Mouse (Mus musculus): ENCODE results near the gene Gm45062. TPM values are rescaled to one million over a fixed set of nuclear protein-coding genes. Genes with fewer than 3 reads are reported as not detected.
A peak's percentile ranks its signal among the peaks of the same experiment; 100 is the strongest.

The Gm45062 gene
- polyA plus RNA-seq, 1 experiment from 2014 or later: 2.1 TPM

- WGBS: under 1% methylated on average over 8 of the region's 8 CpGs
- Histone ChIP-seq H3K9ac (replicated peaks; ENCODE audit: low read depth) (peak overlapping the region; percentile 68), H3K4me2 (replicated peaks; ENCODE audit: low read depth, low read length) (peak overlapping the region; percentile 77), H3K4me3 (ENCODE audit: low read depth, low read length) (peak overlapping the region; percentile 88), H3K27me3 (replicated peaks; ENCODE audit: insufficient read depth, low read length) (no peaks in the 10 kb centered on the region), H3K4me1 (ENCODE audit: insufficient read depth, low read depth, low read length) (no peaks in the 10 kb centered on the region; the same call in 1 of the 2 replicates), H3K9me3 (ENCODE audit: low read length) (no peaks in the 10 kb centered on the region), H3K36me3 (ENCODE audit: insufficient read depth, low read length) (no peaks in the 10 kb centered on the region), H3K27ac (ENCODE audit: low read length) (peak overlapping the region; percentile 79)
- no peak for ATAC-seq
- no peak for TF ChIP-seq EP300 (IDR thresholded peaks at IDR 0.05)
- peak; percentile 11; the same call in 1 of the 2 replicates for TF ChIP-seq CTCF (IDR thresholded peaks at IDR 0.05)
- no peak for DNase-seq (ENCODE audit: low spot score)
These were observed 406 bp downstream of the Gm45062 start for GRCm38 (mm10) chr6:8259667-8260044.

- no peak overlapping the region for H3K4me2 ChIP-seq (replicated peaks; ENCODE audit: low read depth, low read length)
- H3K9me3 ChIP-seq (ENCODE audit: low read length): no peaks in the 10 kb centered on the region
- TF ChIP-seq CTCF (IDR thresholded peaks at IDR 0.05): no peak
- TF ChIP-seq EP300 (IDR thresholded peaks at IDR 0.05): no peak
- no peaks in the 10 kb centered on the region for H3K4me1 ChIP-seq (ENCODE audit: insufficient read depth, low read depth, low read length)
- H3K27me3 ChIP-seq (replicated peaks; ENCODE audit: insufficient read depth, low read length): no peaks in the 10 kb centered on the region
- DNase-seq (ENCODE audit: low spot score) (no peak), ATAC-seq (no peak)
- WGBS: 93% methylated on average over 3 of the region's 3 CpGs
- H3K36me3 ChIP-seq (ENCODE audit: insufficient read depth, low read length): no peaks in the 10 kb centered on the region
- no peak overlapping the region for H3K27ac ChIP-seq (ENCODE audit: low read length)
- no peak overlapping the region for H3K4me3 ChIP-seq (ENCODE audit: low read depth, low read length)
- H3K9ac ChIP-seq (replicated peaks; ENCODE audit: low read depth): no peak overlapping the region
These were observed 11.8 kb downstream of the Gm45062 start for GRCm38 (mm10) chr6:8271047-8271446.

- peak overlapping the region; percentile 20; the same call in 1 of the 2 replicates for H3K4me2 ChIP-seq (replicated peaks; ENCODE audit: low read depth, low read length)
- no peak overlapping the region for H3K4me3 ChIP-seq (ENCODE audit: low read depth, low read length)
- 27% methylated on average over 6 of the region's 6 CpGs for WGBS
- no peaks in the 10 kb centered on the region for H3K27me3 ChIP-seq (replicated peaks; ENCODE audit: insufficient read depth, low read length)
- DNase-seq (ENCODE audit: low spot score): peak; percentile 81
- H3K36me3 ChIP-seq (ENCODE audit: insufficient read depth, low read length): no peaks in the 10 kb centered on the region
- ATAC-seq: peak; percentile 71
- no peaks in the 10 kb centered on the region for H3K9me3 ChIP-seq (ENCODE audit: low read length)
- H3K9ac ChIP-seq (replicated peaks; ENCODE audit: low read depth): no peak overlapping the region
- TF ChIP-seq EP300 (IDR thresholded peaks at IDR 0.05): no peak
- TF ChIP-seq CTCF (IDR thresholded peaks at IDR 0.05): peak; percentile 78
- H3K27ac ChIP-seq (ENCODE audit: low read length): peak overlapping the region; percentile 48
- H3K4me1 ChIP-seq (ENCODE audit: insufficient read depth, low read depth, low read length): no peaks in the 10 kb centered on the region
These were observed 15.3 kb downstream of the Gm45062 start for GRCm38 (mm10) chr6:8274387-8275054.

- WGBS: 3% methylated on average over 1 of the region's 1 CpGs
- Histone ChIP-seq H3K27ac (ENCODE audit: low read length) (peak overlapping the region; percentile 48), H3K4me1 (ENCODE audit: insufficient read depth, low read depth, low read length) (no peaks in the 10 kb centered on the region), H3K4me3 (ENCODE audit: low read depth, low read length) (no peak overlapping the region), H3K4me2 (replicated peaks; ENCODE audit: low read depth, low read length) (peak overlapping the region; percentile 20; the same call in 1 of the 2 replicates), H3K9ac (replicated peaks; ENCODE audit: low read depth) (no peak overlapping the region), H3K27me3 (replicated peaks; ENCODE audit: insufficient read depth, low read length) (no peaks in the 10 kb centered on the region), H3K9me3 (ENCODE audit: low read length) (no peaks in the 10 kb centered on the region), H3K36me3 (ENCODE audit: insufficient read depth, low read length) (no peaks in the 10 kb centered on the region)
- DNase-seq (ENCODE audit: low spot score) (peak; percentile 83), ATAC-seq (peak; percentile 80)
- TF ChIP-seq EP300 (IDR thresholded peaks at IDR 0.05) (no peak), CTCF (IDR thresholded peaks at IDR 0.05) (peak; percentile 76)
These were observed 15.8 kb downstream of the Gm45062 start for GRCm38 (mm10) chr6:8275098-8275497.

- H3K27ac ChIP-seq (ENCODE audit: low read length): no peak overlapping the region
- H3K36me3 ChIP-seq (ENCODE audit: insufficient read depth, low read length): no peaks in the 10 kb centered on the region
- no peak overlapping the region for H3K4me3 ChIP-seq (ENCODE audit: low read depth, low read length)
- H3K4me2 ChIP-seq (replicated peaks; ENCODE audit: low read depth, low read length): no peak overlapping the region
- H3K4me1 ChIP-seq (ENCODE audit: insufficient read depth, low read depth, low read length): no peaks in the 10 kb centered on the region
- TF ChIP-seq CTCF (IDR thresholded peaks at IDR 0.05) (no peak), EP300 (IDR thresholded peaks at IDR 0.05) (no peak)
- peak; percentile 27 for DNase-seq (ENCODE audit: low spot score)
- no peak overlapping the region for H3K9ac ChIP-seq (replicated peaks; ENCODE audit: low read depth)
- H3K9me3 ChIP-seq (ENCODE audit: low read length): no peaks in the 10 kb centered on the region
- WGBS: 47% methylated on average over 4 of the region's 4 CpGs
- no peaks in the 10 kb centered on the region for H3K27me3 ChIP-seq (replicated peaks; ENCODE audit: insufficient read depth, low read length)
- peak; percentile 50 for ATAC-seq
These were observed 17.2 kb downstream of the Gm45062 start for GRCm38 (mm10) chr6:8276431-8276830.

GRCm38 (mm10) chr6:8278426-8279002 lies 19.3 kb downstream of the Gm45062 start:
- TF ChIP-seq CTCF (IDR thresholded peaks at IDR 0.05) (peak; percentile 54), EP300 (IDR thresholded peaks at IDR 0.05) (no peak)
- Histone ChIP-seq H3K4me1 (ENCODE audit: insufficient read depth, low read depth, low read length) (no peaks in the 10 kb centered on the region), H3K36me3 (ENCODE audit: insufficient read depth, low read length) (no peaks in the 10 kb centered on the region), H3K27me3 (replicated peaks; ENCODE audit: insufficient read depth, low read length) (no peaks in the 10 kb centered on the region), H3K27ac (ENCODE audit: low read length) (no peak overlapping the region), H3K4me2 (replicated peaks; ENCODE audit: low read depth, low read length) (no peak overlapping the region), H3K4me3 (ENCODE audit: low read depth, low read length) (no peak overlapping the region), H3K9me3 (ENCODE audit: low read length) (no peaks in the 10 kb centered on the region), H3K9ac (replicated peaks; ENCODE audit: low read depth) (no peak overlapping the region)
- DNase-seq (ENCODE audit: low spot score) (no peak), ATAC-seq (no peak)
- WGBS: 85% methylated on average over 5 of the region's 5 CpGs
